Mouse (Mus musculus) hindlimb bud, embryonic 11.5 days (tissue): ENCODE data around the gene Mybpc2.
A peak's percentile ranks its signal among the peaks of the same experiment; 100 is the strongest.

Experiments used
- DNase-seq: peaks from one replicate; pipeline ENCODE4 v3.0.0-alpha.2; 2012; ENCODE audit warnings: low read depth, low spot score; ENCODE audit errors: extremely low spot score

Mybpc2 gene

GRCm38 (mm10) chr7:44526414-44527154 lies 2.1 kb upstream of the Mybpc2 start:
- DNase-seq, result no peak

GRCm38 (mm10) chr7:44525126-44525832 lies 823 bp upstream of the Mybpc2 start:
- DNase-seq, result no peak

- no peak for DNase-seq
Measured at GRCm38 (mm10) chr7:44523056-44523455, 1.4 kb downstream of the Mybpc2 start.

GRCm38 (mm10) chr7:44521710-44522109 lies 2.7 kb downstream of the Mybpc2 start:
- no peak for DNase-seq

GRCm38 (mm10) chr7:44520990-44521389 lies 3.5 kb downstream of the Mybpc2 start:
- DNase-seq, result no peak

GRCm38 (mm10) chr7:44519240-44519913 lies 5.1 kb downstream of the Mybpc2 start:
- DNase-seq, result no peak

GRCm38 (mm10) chr7:44507491-44507890 lies 17.0 kb downstream of the Mybpc2 start:
- DNase-seq, result no peak

GRCm38 (mm10) chr7:44501563-44502115 lies 22.8 kb downstream of the Mybpc2 start:
- no peak for DNase-seq

GRCm38 (mm10) chr7:44500046-44500445 lies 24.4 kb downstream of the Mybpc2 start:
- DNase-seq, result no peak

- no peak for DNase-seq
Measured at GRCm38 (mm10) chr7:44498922-44499321, 25.5 kb downstream of the Mybpc2 start.

- no peak for DNase-seq
Measured at GRCm38 (mm10) chr7:44497361-44498055, 26.9 kb downstream of the Mybpc2 start.

- no peak for DNase-seq
Measured at GRCm38 (mm10) chr7:44496771-44497109, 27.7 kb downstream of the Mybpc2 start.

GRCm38 (mm10) chr7:44495992-44496770 lies 28.3 kb downstream of the Mybpc2 start, which contains the start of the genes Emc10 and Fam71e1:
Emc10 (minus strand) TSS chr7:44496529.
Fam71e1 (plus strand) TSS chr7:44496581.
- DNase-seq, result peak; percentile 100

GRCm38 (mm10) chr7:44495086-44495485 lies 29.4 kb downstream of the Mybpc2 start:
- DNase-seq, result no peak

GRCm38 (mm10) chr7:44494681-44495080 lies 29.8 kb downstream of the Mybpc2 start:
- no peak for DNase-seq

GRCm38 (mm10) chr7:44492166-44492826 lies 32.2 kb downstream of the Mybpc2 start:
- DNase-seq, result no peak

GRCm38 (mm10) chr7:44491391-44491790 lies 33.1 kb downstream of the Mybpc2 start:
- DNase-seq, result no peak

GRCm38 (mm10) chr7:44490281-44490680 lies 34.2 kb downstream of the Mybpc2 start:
- DNase-seq, result no peak

GRCm38 (mm10) chr7:44488545-44488944 lies 35.9 kb downstream of the Mybpc2 start:
- no peak for DNase-seq

- no peak for DNase-seq
Measured at GRCm38 (mm10) chr7:44487936-44488335, 36.5 kb downstream of the Mybpc2 start.
